Mouse (Mus musculus) G1E (cell line): ENCODE results near the gene Tcf7l1.

Source experiments
- CTCF ChIP-seq: IDR thresholded peaks from 2 replicates; pipeline ENCODE4 v1.5.1; 2012; ENCODE audit warnings: low read depth, low read length, inconsistent platforms, mixed read lengths
- TAL1 ChIP-seq: conservative IDR thresholded peaks from 2 replicates; pipeline ENCODE4 v1.6.1; 2012; ENCODE audit warnings: low read depth, low read length, inconsistent platforms, mixed read lengths

GRCm38 (mm10) chr6:72696601-72697335 lies 92.3 kb downstream of the Tcf7l1 start:
- TF ChIP-seq CTCF = no peak
- TF ChIP-seq TAL1 = no peak
